Mouse (Mus musculus) embryonic fibroblast, embryonic 13.5 days (primary cell): ENCODE data around the gene Ttc13.

Source experiments
- CTCF ChIP-seq: IDR thresholded peaks from 2 replicates; pipeline ENCODE4 v1.5.1; 2011; ENCODE audit warnings: mild to moderate bottlenecking, control low read depth, low read length, moderate library complexity, borderline replicate concordance; ENCODE audit not compliant: insufficient read depth
- POLR2A ChIP-seq: IDR thresholded peaks from 2 replicates; pipeline ENCODE4 v1.6.1; 2011; ENCODE audit warnings: low read depth, mild to moderate bottlenecking, control low read depth, low read length, moderate library complexity

- TF ChIP-seq POLR2A (no peak), CTCF (peak; percentile 52; the same call in 1 of the 2 replicates)
Measured at GRCm38 (mm10) chr8:124758544-124758943, 36.8 kb upstream of the Ttc13 start.
